Mouse (Mus musculus) intestine, embryonic 15.5 days (tissue): Measurements from ENCODE around the gene Cmklr1. TPM values are rescaled to one million over a fixed set of nuclear protein-coding genes. Genes with fewer than 3 reads are reported as not detected.

ENCODE experiments used
- ATAC-seq: fragments of 200-750 bp; cut with Nextera tagmentation; 2 replicates; pipeline ENCODE4 v1.8.0; 2017; ENCODE audit warnings: moderate TSS enrichment, moderate library complexity
- H3K27ac ChIP-seq: fragments of 300-500 bp; sonication (generic); 2 replicates; pipeline ENCODE4 v1.5.1; 2015; ENCODE audit warnings: mild to moderate bottlenecking, inconsistent platforms
- H3K27me3 ChIP-seq: fragments of 300-500 bp; sonication (generic); replicated peaks from 2 replicates; pipeline ENCODE4 v1.6.1; 2015; ENCODE audit warnings: inconsistent platforms
- H3K36me3 ChIP-seq: fragments of 300-500 bp; sonication (generic); 2 replicates; pipeline ENCODE4 v1.6.1; 2015; ENCODE audit warnings: inconsistent platforms
- H3K4me1 ChIP-seq: fragments of 300-500 bp; sonication (generic); replicated peaks from 2 replicates; pipeline ENCODE4 v1.6.1; 2015; ENCODE audit warnings: inconsistent platforms
- H3K4me2 ChIP-seq: fragments of 300-500 bp; sonication (generic); replicated peaks from 2 replicates; pipeline ENCODE4 v1.6.1; 2015; ENCODE audit warnings: mild to moderate bottlenecking, inconsistent platforms
- H3K4me3 ChIP-seq: fragments of 300-500 bp; sonication (generic); replicated peaks from 2 replicates; pipeline ENCODE4 v1.5.1; 2015; ENCODE audit warnings: inconsistent platforms
- H3K9ac ChIP-seq: fragments of 300-500 bp; sonication (generic); 2 replicates; pipeline ENCODE4 v1.6.1; 2015; ENCODE audit warnings: inconsistent platforms
- H3K9me3 ChIP-seq: fragments of 300-500 bp; sonication (generic); 2 replicates; pipeline ENCODE4 v1.6.1; 2016; ENCODE audit warnings: inconsistent platforms
- WGBS: fragments of 180-500 bp; shearing (Covaris S2); methylation state at CpG from one replicate; pipeline ENCODE4 v1.1.7; 2015; 5-methylcytosine and 5-hydroxymethylcytosine counted together
- polyA plus RNA-seq: library from polyadenylated mRNA; unstranded; fragments of >200 nt; fragmentation: Nextera tagmentation; extraction: Ambion mirVana; gene quantifications from 2 replicates; pipeline ENCODE4 v1.2.1, GENCODE M21; 2015

Cmklr1 gene
- polyA plus RNA-seq, 1 experiment from 2014 or later: 3.7 TPM

DNA sequence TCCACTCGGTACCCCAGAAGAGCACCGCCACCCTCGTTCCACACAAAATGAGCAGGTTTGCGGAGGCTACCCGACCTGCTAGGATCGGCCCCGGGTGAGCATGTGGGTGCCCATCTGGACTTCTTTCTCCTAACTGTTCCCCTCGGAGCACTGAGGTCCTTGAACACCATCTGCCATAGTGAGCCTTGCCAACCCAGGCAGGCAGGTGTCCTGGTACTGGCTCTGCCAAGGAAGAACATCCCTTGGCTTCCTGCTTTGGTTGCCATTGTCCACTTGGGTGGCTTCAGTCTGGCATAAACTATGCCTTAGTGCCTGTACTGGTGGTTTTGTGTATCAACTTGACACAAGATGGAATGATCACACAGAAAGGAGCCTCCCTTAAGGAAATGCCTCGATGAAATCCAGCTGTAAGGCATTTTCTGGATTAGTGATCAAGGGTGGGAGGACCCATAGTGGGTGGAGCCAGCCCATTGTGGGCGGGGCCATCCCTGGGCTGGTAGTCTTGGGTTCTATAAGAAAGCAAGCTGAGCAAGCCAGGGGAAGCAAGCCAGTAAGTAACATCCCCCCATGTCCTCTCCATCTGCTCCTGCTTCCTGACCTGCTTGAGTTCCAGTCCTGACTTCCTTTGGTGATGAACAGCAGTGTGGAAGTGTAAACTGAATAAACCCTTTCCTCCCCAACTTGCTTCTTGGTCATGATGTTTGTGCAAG, 28.7 kb upstream of the Cmklr1 start:
- Histone ChIP-seq H3K9me3 (no peaks in the 10 kb centered on the region), H3K4me1 (no peaks in the 10 kb centered on the region), H3K4me3 (no peak overlapping the region), H3K4me2 (no peak overlapping the region), H3K36me3 (no peaks in the 10 kb centered on the region), H3K9ac (no peak overlapping the region), H3K27ac (no peak overlapping the region), H3K27me3 (no peaks in the 10 kb centered on the region)
- ATAC-seq: no peak
- 79% methylated on average over 10 of the region's 10 CpGs for WGBS

DNA sequence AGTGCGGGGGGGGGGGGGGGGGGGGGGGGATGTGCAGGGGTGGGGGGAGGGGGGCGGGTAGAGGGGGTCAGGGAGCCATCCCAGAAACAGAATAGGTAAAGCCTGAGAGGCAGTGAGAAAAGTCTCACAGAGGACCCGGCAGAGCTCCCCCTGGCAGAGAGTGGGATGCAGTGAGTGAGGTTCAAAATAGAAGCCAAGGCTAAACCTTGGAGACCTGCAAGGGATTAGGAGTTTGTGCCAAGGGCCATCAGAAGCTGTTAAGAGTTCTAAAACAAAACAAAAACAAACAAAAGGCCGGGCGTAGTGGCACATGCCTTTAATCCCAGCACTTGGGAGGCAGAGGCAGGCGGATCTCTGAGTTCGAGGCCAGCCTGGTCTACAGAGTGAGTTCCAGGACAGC, 27.3 kb upstream of the Cmklr1 start:
- H3K36me3 ChIP-seq: no peaks in the 10 kb centered on the region
- WGBS: 91% methylated on average over 5 of the region's 7 CpGs
- H3K9ac ChIP-seq: no peak overlapping the region
- H3K4me1 ChIP-seq: no peaks in the 10 kb centered on the region
- H3K4me2 ChIP-seq: no peak overlapping the region
- H3K9me3 ChIP-seq: no peaks in the 10 kb centered on the region
- no peak for ATAC-seq
- no peak overlapping the region for H3K27ac ChIP-seq
- no peaks in the 10 kb centered on the region for H3K27me3 ChIP-seq
- no peak overlapping the region for H3K4me3 ChIP-seq

DNA sequence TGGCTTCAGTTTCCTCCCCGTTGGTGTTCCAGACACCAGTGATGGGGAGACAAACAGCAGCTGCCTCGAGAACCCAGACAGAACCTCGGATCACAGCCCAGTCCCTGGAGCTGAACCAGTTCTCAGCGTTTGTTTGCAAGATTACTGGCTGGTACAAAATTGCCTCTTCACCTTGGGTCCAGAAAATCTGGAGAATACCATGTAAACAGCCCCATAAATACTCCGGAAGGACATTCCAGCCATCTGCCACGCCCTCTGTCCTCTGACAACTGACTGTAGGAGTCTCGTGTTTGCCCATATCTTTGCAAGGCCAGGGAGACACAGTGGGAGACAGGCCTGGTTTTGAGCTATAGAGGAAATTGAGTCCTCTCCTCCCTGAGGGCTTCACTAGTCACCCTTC, 24.6 kb upstream of the Cmklr1 start:
- 54% methylated on average over 7 of the region's 7 CpGs for WGBS
- H3K27ac ChIP-seq: no peak overlapping the region
- H3K9ac ChIP-seq: no peak overlapping the region
- H3K4me1 ChIP-seq: no peaks in the 10 kb centered on the region
- no peak overlapping the region for H3K4me3 ChIP-seq
- no peak for ATAC-seq
- no peaks in the 10 kb centered on the region for H3K27me3 ChIP-seq
- no peak overlapping the region for H3K4me2 ChIP-seq
- no peaks in the 10 kb centered on the region for H3K36me3 ChIP-seq
- no peaks in the 10 kb centered on the region for H3K9me3 ChIP-seq

DNA sequence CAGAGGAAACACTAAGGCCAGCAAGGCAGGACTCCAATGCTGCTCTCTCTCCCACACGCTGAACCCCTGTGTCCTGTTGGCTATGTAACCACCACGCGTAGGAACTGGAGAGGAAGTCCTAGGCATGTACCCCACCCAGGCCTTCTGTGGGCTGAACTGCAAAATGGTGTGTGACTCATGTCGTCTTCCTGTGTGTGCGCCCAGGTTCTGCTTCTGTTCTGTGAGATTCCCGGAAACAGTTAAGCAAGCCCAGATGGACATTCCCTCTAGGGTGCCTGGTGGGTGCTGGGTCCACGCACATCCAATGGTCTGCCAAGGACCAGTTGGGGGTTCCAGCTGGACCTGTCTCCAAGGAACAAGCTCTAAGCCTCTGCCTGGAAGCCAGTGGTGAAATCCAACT, 22.2 kb upstream of the Cmklr1 start:
- Histone ChIP-seq H3K27me3 (no peaks in the 10 kb centered on the region), H3K9ac (no peak overlapping the region), H3K4me1 (no peaks in the 10 kb centered on the region), H3K4me2 (no peak overlapping the region), H3K9me3 (no peaks in the 10 kb centered on the region), H3K4me3 (no peak overlapping the region), H3K36me3 (no peaks in the 10 kb centered on the region), H3K27ac (no peak overlapping the region)
- no peak for ATAC-seq
- WGBS: 80% methylated on average over 7 of the region's 7 CpGs

DNA sequence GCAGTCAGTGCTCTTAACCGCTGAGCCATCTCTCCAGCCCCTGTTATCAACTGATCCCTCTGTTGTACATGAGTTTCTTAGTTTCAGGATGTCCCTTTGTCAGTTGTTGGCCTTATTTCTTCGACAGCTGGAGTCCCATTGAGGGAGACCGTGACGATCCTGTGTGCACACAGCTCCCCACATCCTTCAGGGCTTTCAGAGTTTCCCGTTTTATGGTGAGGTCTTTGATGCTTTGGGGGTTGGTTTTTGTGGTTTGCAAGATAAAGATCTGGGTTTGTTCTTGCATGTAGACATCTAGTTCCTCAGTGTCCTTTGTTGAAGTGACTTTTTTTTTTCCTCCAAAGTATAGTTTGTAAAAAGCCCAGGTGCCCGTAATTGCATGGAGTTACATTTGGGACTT, 20.4 kb upstream of the Cmklr1 start:
- 81% methylated on average over 6 of the region's 6 CpGs for WGBS
- no peak overlapping the region for H3K27ac ChIP-seq
- H3K9ac ChIP-seq: no peak overlapping the region
- no peaks in the 10 kb centered on the region for H3K27me3 ChIP-seq
- ATAC-seq: no peak
- no peaks in the 10 kb centered on the region for H3K4me1 ChIP-seq
- H3K9me3 ChIP-seq: no peaks in the 10 kb centered on the region
- no peak overlapping the region for H3K4me3 ChIP-seq
- H3K4me2 ChIP-seq: no peak overlapping the region
- H3K36me3 ChIP-seq: no peaks in the 10 kb centered on the region

DNA sequence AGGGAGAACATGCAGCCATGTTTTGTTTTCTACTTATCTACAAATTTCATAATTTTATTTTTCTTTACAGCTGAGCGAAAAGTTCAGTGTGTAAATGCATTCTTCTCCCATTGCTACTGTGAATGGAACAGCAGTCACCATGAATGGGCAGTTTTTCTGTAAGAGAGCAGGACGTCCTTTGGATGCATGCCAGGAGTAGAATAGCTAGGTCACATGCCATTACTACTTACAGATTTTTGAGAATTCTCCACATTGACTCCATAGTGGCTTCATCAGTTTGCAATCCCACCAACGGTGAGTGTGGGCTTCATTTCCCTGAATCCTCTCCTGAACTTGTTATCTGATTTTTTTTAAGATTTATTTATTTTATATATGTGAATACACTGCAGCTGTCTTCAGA, 19.9 kb upstream of the Cmklr1 start:
- Histone ChIP-seq H3K4me1 (no peaks in the 10 kb centered on the region), H3K27me3 (no peaks in the 10 kb centered on the region), H3K27ac (no peak overlapping the region), H3K9me3 (no peaks in the 10 kb centered on the region), H3K36me3 (no peaks in the 10 kb centered on the region), H3K9ac (no peak overlapping the region), H3K4me3 (no peak overlapping the region), H3K4me2 (no peak overlapping the region)
- ATAC-seq: no peak
- WGBS: 62% methylated on average over 3 of the region's 3 CpGs

DNA sequence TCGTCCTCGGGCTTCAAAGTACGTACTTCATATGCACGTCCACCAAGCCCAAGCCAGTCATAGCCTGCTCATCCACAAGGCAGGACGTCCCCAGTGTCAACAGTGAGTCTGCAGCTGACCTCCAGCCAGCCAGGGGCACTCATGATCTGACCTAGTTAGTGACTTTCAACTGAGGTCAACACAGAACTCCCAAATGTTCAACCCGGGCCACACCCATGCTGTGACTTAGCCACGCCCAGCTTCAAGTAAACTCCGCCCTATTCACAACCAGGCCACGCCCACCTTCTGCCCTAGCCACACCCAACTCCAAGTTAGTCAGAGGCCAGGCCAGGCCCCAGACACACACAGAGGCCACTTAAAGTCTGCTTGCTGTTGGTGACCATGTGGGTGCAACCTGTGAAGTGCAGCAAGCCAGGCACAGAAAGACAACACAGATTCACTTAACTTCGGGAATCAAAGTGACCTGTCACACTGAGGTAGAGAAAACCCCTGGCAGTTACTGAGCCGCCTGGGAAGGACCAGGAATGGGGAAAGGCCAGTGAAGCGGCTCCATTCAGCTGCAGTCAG, 14.5 kb upstream of the Cmklr1 start:
- ATAC-seq: no peak
- no peaks in the 10 kb centered on the region for H3K27me3 ChIP-seq
- no peak overlapping the region for H3K4me3 ChIP-seq
- 73% methylated on average over 12 of the region's 12 CpGs for WGBS
- no peaks in the 10 kb centered on the region; the same call in 1 of the 2 replicates for H3K4me1 ChIP-seq
- H3K9me3 ChIP-seq: no peaks in the 10 kb centered on the region
- H3K36me3 ChIP-seq: no peaks in the 10 kb centered on the region
- no peak overlapping the region for H3K4me2 ChIP-seq
- no peak overlapping the region for H3K9ac ChIP-seq
- H3K27ac ChIP-seq: no peak overlapping the region

DNA sequence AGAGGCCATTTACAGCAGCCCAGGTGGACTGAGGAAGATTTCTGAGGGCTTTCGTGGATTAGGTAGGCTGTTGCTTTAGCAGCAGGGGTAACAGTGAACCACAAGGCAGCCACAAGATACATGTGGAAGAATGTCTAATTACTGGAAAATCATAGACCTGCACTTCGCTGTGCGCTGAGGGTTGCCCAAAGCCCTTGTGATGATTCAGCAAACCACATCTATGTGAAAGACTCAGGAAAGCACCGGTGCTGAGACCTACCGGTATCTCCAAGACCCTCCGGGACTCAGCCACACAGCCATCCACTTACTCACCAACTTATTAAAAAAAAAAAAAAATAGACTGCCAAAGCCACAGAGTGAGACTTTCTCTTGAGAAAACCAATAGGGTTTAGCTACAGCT, 13.9 kb upstream of the Cmklr1 start:
- no peaks in the 10 kb centered on the region for H3K27me3 ChIP-seq
- H3K9me3 ChIP-seq: no peaks in the 10 kb centered on the region
- no peak overlapping the region for H3K4me2 ChIP-seq
- no peak overlapping the region for H3K27ac ChIP-seq
- no peaks in the 10 kb centered on the region; the same call in 1 of the 2 replicates for H3K4me1 ChIP-seq
- H3K36me3 ChIP-seq: no peaks in the 10 kb centered on the region
- no peak for ATAC-seq
- WGBS: 91% methylated on average over 6 of the region's 6 CpGs
- no peak overlapping the region for H3K4me3 ChIP-seq
- H3K9ac ChIP-seq: no peak overlapping the region

DNA sequence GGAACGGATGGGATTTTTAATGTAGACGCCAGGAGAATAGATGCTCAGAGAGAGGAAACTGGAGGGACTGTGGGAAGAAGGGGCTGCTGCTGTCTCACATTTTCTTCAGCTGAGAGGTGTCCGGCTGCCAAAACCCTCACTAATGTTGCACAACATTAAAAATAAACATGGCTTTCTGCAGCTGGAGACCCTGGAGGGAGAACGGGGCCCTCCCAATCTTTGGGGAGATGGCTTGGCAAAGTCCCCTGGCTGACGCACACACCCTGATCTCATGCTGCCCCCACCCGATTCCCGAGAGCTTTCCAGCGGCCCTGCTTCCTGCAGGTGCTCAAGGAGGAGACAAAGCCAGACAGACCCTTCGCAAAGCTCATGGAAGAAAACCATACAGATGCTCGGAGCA, 10.6 kb upstream of the Cmklr1 start:
- no peak overlapping the region for H3K4me3 ChIP-seq
- no peaks in the 10 kb centered on the region for H3K9me3 ChIP-seq
- H3K4me2 ChIP-seq: no peak overlapping the region
- ATAC-seq: no peak; the same call in 1 of the 2 replicates
- no peak overlapping the region for H3K9ac ChIP-seq
- WGBS: 50% methylated on average over 10 of the region's 10 CpGs
- H3K36me3 ChIP-seq: no peaks in the 10 kb centered on the region
- no peak overlapping the region for H3K27ac ChIP-seq
- no peaks in the 10 kb centered on the region for H3K27me3 ChIP-seq
- no peaks in the 10 kb centered on the region; the same call in 1 of the 2 replicates for H3K4me1 ChIP-seq

DNA sequence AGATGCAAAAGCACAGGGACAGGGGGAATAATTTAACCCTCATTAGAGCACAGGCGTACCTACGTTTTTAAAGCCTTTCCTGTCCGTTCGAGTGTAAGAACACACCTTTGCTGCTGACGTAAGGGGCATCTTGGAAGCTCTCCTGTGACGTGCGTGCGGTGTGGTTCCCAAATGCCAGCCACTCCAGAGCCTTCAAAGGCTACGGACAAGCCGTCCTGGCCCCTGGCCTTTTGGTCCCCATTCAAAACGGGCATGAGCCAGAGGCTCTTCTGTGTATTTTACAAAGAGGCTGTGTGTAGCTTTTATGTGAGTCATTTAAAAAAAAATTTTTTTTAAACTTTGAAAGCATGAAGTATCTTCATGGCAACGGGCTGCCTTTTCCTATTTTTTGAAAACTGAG, 4.6 kb upstream of the Cmklr1 start:
- no peaks in the 10 kb centered on the region for H3K9me3 ChIP-seq
- 80% methylated on average over 12 of the region's 12 CpGs for WGBS

DNA sequence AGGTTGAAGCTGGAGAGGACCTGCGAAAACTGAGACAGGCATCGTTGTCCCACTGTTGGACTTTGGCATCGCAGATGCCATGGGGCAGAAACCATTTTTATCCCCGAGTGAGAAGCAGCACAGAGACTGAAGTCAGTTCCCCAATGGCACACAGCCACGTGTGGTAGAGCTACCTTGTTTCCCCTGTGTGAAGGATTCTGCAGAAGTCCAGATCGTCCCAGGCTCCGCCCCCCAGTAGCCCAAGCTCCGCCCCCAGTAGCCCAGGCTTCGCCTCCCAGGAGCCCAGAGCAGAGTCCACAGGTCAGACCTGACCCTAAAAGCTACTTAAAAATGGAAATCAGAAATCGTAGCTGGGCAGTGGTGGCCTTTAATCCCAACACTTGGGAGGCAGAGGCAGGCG, 4.0 kb upstream of the Cmklr1 start:
- no peak for ATAC-seq
- H3K9ac ChIP-seq: no peak overlapping the region
- WGBS: 76% methylated on average over 11 of the region's 11 CpGs
- H3K4me3 ChIP-seq: no peak overlapping the region
- H3K27me3 ChIP-seq: 0 out of 2 replicates have a peak, but pooled peaks cover 8% of the 10 kb centered on the region
- no peaks in the 10 kb centered on the region for H3K9me3 ChIP-seq
- no peak overlapping the region for H3K27ac ChIP-seq
- no peaks in the 10 kb centered on the region for H3K36me3 ChIP-seq
- no peak overlapping the region for H3K4me2 ChIP-seq
- peaks cover 7% of the 10 kb centered on the region; the same call in 1 of the 2 replicates for H3K4me1 ChIP-seq

More for the DNA sequence above, 4.6 kb upstream of the Cmklr1 start:
- Histone ChIP-seq H3K27me3 (0 out of 2 replicates have a peak, but pooled peaks cover 8% of the 10 kb centered on the region), H3K4me3 (no peak overlapping the region), H3K36me3 (no peaks in the 10 kb centered on the region), H3K9ac (no peak overlapping the region), H3K4me2 (no peak overlapping the region), H3K4me1 (peaks cover 7% of the 10 kb centered on the region; the same call in 1 of the 2 replicates), H3K27ac (no peak overlapping the region)
- ATAC-seq: no peak

DNA sequence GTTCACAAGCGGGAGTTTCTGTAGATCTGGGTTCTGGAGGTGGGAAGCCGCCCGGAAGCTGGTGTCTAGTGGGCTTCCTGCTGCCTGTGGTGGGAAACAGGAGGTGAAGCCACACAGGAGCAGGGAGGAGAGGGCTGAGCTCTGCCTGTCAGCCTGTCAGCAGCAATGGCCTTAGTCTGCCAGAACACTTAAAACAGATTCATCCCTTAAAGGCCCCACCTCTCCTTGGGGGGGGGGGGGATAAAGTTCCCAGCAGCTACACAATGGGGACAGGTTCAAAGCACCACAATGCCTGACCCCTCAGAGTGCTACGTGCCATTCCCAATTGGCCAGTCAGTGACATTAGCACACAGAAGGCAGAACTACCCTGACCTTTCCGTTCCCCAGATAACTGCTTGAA, 2.0 kb upstream of the Cmklr1 start:
- Histone ChIP-seq H3K4me3 (no peak overlapping the region), H3K36me3 (no peaks in the 10 kb centered on the region), H3K4me2 (no peak overlapping the region), H3K9ac (no peak overlapping the region), H3K4me1 (peaks cover 7% of the 10 kb centered on the region; the same call in 1 of the 2 replicates), H3K27me3 (0 out of 2 replicates have a peak, but pooled peaks cover 8% of the 10 kb centered on the region), H3K9me3 (no peaks in the 10 kb centered on the region), H3K27ac (no peak overlapping the region)
- 25% methylated on average over 5 of the region's 5 CpGs for WGBS
- no peak for ATAC-seq
